Mouse (Mus musculus) heart, embryonic 12.5 days (tissue): ENCODE results near the gene Pdzd8. TPM values are rescaled to one million over a fixed set of nuclear protein-coding genes. Genes with fewer than 3 reads are reported as not detected.

ENCODE experiments used
- ATAC-seq: fragments of 200-750 bp; cut with Nextera tagmentation; 2 replicates; pipeline ENCODE4 v1.8.0; 2017; ENCODE audit warnings: moderate TSS enrichment, moderate library complexity; ENCODE audit not compliant: insufficient number of reproducible peaks, low FRiP score
- H3K27ac ChIP-seq: fragments of 300-500 bp; sonication (generic); 2 replicates; pipeline ENCODE4 v1.5.1; 2016; ENCODE audit warnings: mild to moderate bottlenecking, moderate library complexity; ENCODE audit not compliant: poor library complexity, severe bottlenecking
- H3K27me3 ChIP-seq: fragments of 300-500 bp; sonication (generic); replicated peaks from 2 replicates; pipeline ENCODE4 v1.6.1; 2016; ENCODE audit warnings: mild to moderate bottlenecking, moderate library complexity
- H3K36me3 ChIP-seq: fragments of 300-500 bp; sonication (generic); 2 replicates; pipeline ENCODE4 v1.6.1; 2016; ENCODE audit warnings: mild to moderate bottlenecking, moderate library complexity
- H3K4me1 ChIP-seq: fragments of 300-500 bp; sonication (generic); replicated peaks from 2 replicates; pipeline ENCODE4 v1.6.1; 2016; ENCODE audit warnings: mild to moderate bottlenecking
- H3K4me2 ChIP-seq: fragments of 300-500 bp; sonication (generic); 2 replicates; pipeline ENCODE4 v1.6.1; 2016; ENCODE audit warnings: mild to moderate bottlenecking, moderate library complexity
- H3K4me3 ChIP-seq: fragments of 300-500 bp; sonication (generic); 2 replicates; pipeline ENCODE4 v1.5.1; 2016; ENCODE audit warnings: mild to moderate bottlenecking
- H3K9ac ChIP-seq: fragments of 300-500 bp; sonication (generic); 2 replicates; pipeline ENCODE4 v1.6.1; 2016; ENCODE audit warnings: mild to moderate bottlenecking, moderate library complexity
- H3K9me3 ChIP-seq: fragments of 300-500 bp; sonication (generic); replicated peaks from 2 replicates; pipeline ENCODE4 v1.6.1; 2016; ENCODE audit warnings: mild to moderate bottlenecking, moderate library complexity
- whole genome bisulfite sequencing: fragments of 180-500 bp; shearing (Covaris S2); methylation state at CpG from one replicate; pipeline ENCODE4 v1.1.7; 2016; 5-methylcytosine and 5-hydroxymethylcytosine counted together
- polyA plus RNA-seq: library from polyadenylated mRNA; unstranded; fragments of >200 nt; fragmentation: Nextera tagmentation; extraction: Ambion mirVana; gene quantifications from 2 replicates; pipeline ENCODE4 v1.2.1, GENCODE M21; 2016

Pdzd8 gene
- polyA plus RNA-seq, 1 experiment from 2014 or later = 14.1 TPM

DNA sequence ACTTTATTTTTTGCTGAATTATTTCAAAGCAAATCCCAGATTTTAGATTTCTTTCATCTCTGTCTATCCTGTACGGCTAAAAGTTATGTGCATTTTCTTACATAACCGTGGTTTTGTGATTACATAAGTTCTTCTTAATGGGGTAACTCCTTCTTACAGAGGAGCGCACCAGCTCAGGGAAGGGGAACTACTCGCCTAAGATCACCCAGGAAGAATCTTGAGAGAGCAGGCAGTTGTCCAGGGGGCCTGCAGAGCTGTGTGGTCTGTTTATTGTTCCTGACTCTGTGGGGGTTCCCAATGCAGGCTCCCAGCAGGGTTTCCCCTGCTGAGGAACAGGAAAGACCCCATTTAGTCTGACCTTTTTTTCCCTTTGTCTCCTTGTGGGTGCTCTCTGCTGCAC is 27.3 kb upstream of the Pdzd8 start:
- Histone ChIP-seq H3K36me3 (no peaks in the 10 kb centered on the region), H3K4me2 (no peak overlapping the region), H3K27me3 (peaks cover 9% of the 10 kb centered on the region; the same call in 1 of the 2 replicates), H3K9me3 (peaks cover 15% of the 10 kb centered on the region), H3K4me3 (no peak overlapping the region), H3K4me1 (no peaks in the 10 kb centered on the region), H3K27ac (no peak overlapping the region), H3K9ac (no peak overlapping the region)
- ATAC-seq = no peak
- 81% methylated on average over 4 of the region's 4 CpGs for WGBS

DNA sequence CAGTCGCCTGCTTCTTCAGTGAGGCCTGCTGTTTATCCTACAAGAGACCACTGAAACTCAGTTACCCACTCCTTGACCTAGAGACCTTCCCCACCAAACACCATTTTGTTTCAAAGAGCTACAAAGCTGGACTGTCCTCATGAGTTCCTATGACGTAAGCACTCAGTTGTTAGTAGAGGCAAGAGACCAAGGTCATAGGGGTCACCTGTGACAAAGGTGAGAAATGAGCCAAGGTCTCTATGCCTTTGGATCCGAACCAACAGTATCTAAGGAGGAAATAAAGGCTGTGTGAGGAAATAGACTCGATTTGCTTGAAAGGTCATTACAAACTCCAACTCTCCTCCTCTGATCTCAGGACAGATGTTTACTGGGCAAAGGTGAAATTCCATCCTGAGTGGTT is 25.4 kb upstream of the Pdzd8 start:
- H3K9ac ChIP-seq = no peak overlapping the region
- H3K27ac ChIP-seq = no peak overlapping the region
- WGBS = 77% methylated on average over 4 of the region's 4 CpGs
- ATAC-seq = no peak
- no peak overlapping the region for H3K4me2 ChIP-seq
- no peaks in the 10 kb centered on the region for H3K4me1 ChIP-seq
- H3K27me3 ChIP-seq = 0 out of 2 replicates have a peak, but pooled peaks cover 8% of the 10 kb centered on the region
- H3K4me3 ChIP-seq = no peak overlapping the region
- H3K36me3 ChIP-seq = no peaks in the 10 kb centered on the region
- peaks cover 15% of the 10 kb centered on the region for H3K9me3 ChIP-seq

- Histone ChIP-seq H3K4me2 (no peak overlapping the region), H3K9me3 (peaks cover 3% of the 10 kb centered on the region; the same call in 1 of the 2 replicates), H3K36me3 (no peaks in the 10 kb centered on the region), H3K27me3 (0 out of 2 replicates have a peak, but pooled peaks cover 3% of the 10 kb centered on the region), H3K4me1 (no peaks in the 10 kb centered on the region), H3K27ac (no peak overlapping the region), H3K4me3 (no peak overlapping the region), H3K9ac (no peak overlapping the region)
- no peak for ATAC-seq
- WGBS = 74% methylated on average over 4 of the region's 4 CpGs
Observed at GRCm38 (mm10) chr19:59367892-59368291, 22.3 kb upstream of the Pdzd8 start.

DNA sequence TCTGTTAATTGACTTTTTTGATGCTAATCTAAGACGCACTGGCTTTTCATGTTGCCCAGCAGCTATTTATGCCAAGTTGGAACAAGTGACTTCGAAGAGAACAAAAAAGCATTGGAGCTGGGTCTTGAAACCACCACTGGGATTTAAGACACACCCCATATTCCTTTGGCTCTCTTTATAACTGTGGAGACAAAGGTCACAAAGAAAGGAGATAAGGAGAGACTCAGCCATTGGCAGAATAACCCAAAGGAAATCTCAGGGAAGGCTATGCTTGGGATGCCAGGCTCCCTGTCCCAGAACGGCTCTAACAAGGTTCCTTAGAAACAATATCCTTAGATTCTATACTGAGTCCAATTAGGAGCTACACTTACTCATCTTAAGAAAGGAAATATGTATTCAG is 21.1 kb upstream of the Pdzd8 start:
- H3K4me3 ChIP-seq = no peak overlapping the region
- WGBS = 81% methylated on average over 3 of the region's 3 CpGs
- no peak for ATAC-seq
- no peaks in the 10 kb centered on the region for H3K36me3 ChIP-seq
- H3K27me3 ChIP-seq = 0 out of 2 replicates have a peak, but pooled peaks cover 10% of the 10 kb centered on the region
- H3K4me2 ChIP-seq = no peak overlapping the region
- no peaks in the 10 kb centered on the region for H3K9me3 ChIP-seq
- no peak overlapping the region for H3K9ac ChIP-seq
- H3K27ac ChIP-seq = no peak overlapping the region
- H3K4me1 ChIP-seq = no peaks in the 10 kb centered on the region

GRCm38 (mm10) chr19:59363666-59364065 is 18.1 kb upstream of the Pdzd8 start:
- no peak overlapping the region for H3K4me3 ChIP-seq
- no peak; the same call in 1 of the 2 replicates for ATAC-seq
- no peaks in the 10 kb centered on the region for H3K36me3 ChIP-seq
- 0 out of 2 replicates have a peak, but pooled peaks cover 20% of the 10 kb centered on the region for H3K27me3 ChIP-seq
- H3K9me3 ChIP-seq = no peaks in the 10 kb centered on the region
- H3K9ac ChIP-seq = no peak overlapping the region
- H3K27ac ChIP-seq = no peak overlapping the region
- 71% methylated on average over 3 of the region's 3 CpGs for WGBS
- H3K4me1 ChIP-seq = 0 out of 2 replicates have a peak, but pooled peaks cover 4% of the 10 kb centered on the region
- H3K4me2 ChIP-seq = no peak overlapping the region

DNA sequence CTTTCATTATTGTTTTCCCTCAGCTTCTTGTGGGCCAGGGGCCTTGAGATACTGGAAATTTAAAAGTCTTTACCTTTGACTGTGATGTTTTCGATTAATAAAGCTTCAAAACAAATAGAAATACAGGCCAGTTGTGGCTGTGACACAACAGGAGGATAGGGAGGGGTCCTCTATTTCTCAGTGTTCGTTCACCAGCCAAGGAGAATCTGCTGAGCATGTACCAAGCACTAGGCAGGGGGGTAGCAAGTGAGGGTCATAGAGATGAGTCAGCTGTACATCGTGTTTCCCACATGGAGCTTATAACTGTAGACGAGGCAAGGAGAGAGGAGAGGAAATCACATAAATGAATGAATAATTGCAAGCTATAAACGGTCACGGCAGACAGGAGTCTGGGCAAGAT is 17.1 kb upstream of the Pdzd8 start:
- Histone ChIP-seq H3K4me3 (no peak overlapping the region), H3K9ac (no peak overlapping the region), H3K4me1 (0 out of 2 replicates have a peak, but pooled peaks cover 4% of the 10 kb centered on the region), H3K36me3 (no peaks in the 10 kb centered on the region), H3K27ac (no peak overlapping the region), H3K4me2 (no peak overlapping the region), H3K27me3 (0 out of 2 replicates have a peak, but pooled peaks cover 22% of the 10 kb centered on the region), H3K9me3 (no peaks in the 10 kb centered on the region)
- no peak for ATAC-seq
- WGBS = 76% methylated on average over 6 of the region's 6 CpGs

DNA sequence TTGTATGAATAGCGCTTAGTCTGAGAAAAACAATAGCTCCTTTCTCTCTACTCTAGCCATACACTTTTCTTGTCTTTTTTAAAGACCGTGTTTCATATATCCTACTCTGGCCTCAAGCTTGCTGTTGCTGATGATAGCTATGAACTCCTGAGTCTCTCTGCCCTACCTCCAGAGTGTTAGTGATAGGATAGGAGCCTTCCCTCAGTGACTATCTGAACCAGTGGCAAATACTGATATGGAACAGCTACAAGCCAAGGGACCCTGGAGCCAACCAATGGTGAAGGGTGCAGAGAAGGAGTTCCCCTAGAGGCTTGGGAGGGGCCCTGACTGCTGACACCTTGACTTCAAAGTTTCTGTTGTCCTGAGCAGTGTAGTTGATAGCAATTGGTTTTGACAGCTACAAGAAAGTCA is 14.9 kb upstream of the Pdzd8 start:
- 66% methylated on average over 2 of the region's 2 CpGs for WGBS
- ATAC-seq = peak; percentile 82
- Histone ChIP-seq H3K4me3 (no peak overlapping the region), H3K9ac (no peak overlapping the region), H3K4me1 (peaks cover 15% of the 10 kb centered on the region; the same call in 1 of the 2 replicates), H3K36me3 (no peaks in the 10 kb centered on the region), H3K4me2 (no peak overlapping the region), H3K9me3 (no peaks in the 10 kb centered on the region), H3K27ac (no peak overlapping the region), H3K27me3 (0 out of 2 replicates have a peak, but pooled peaks cover 22% of the 10 kb centered on the region)

DNA sequence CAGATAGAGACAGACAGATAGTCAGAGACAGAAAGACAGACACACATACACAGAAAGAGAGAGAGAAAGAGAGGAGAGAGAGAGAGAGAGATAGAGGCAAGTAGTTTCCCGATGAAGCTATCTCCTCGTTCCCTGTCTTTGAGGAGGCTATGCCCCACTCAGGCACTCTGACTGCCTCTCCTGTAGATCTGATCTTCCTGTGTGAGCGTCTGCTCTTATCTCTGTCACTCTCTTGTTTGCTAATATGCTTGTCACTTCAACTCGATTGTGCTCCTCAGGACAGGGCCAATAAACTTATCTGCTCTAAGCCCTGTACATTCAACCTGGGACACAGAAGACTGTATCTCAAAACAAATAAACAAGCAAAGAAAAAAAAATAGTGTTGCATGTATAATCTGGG is 13.6 kb upstream of the Pdzd8 start:
- Histone ChIP-seq H3K36me3 (no peaks in the 10 kb centered on the region), H3K27ac (no peak overlapping the region), H3K4me2 (no peak overlapping the region), H3K27me3 (peaks cover 26% of the 10 kb centered on the region; the same call in 1 of the 2 replicates), H3K9me3 (no peaks in the 10 kb centered on the region), H3K4me3 (no peak overlapping the region), H3K4me1 (peaks cover 20% of the 10 kb centered on the region), H3K9ac (no peak overlapping the region)
- WGBS = 16% methylated on average over 4 of the region's 4 CpGs
- ATAC-seq = no peak

- peaks cover 33% of the 10 kb centered on the region for H3K27me3 ChIP-seq
- H3K4me3 ChIP-seq = no peak overlapping the region
- 79% methylated on average over 4 of the region's 4 CpGs for WGBS
- no peak for ATAC-seq
- H3K27ac ChIP-seq = no peak overlapping the region
- H3K36me3 ChIP-seq = no peaks in the 10 kb centered on the region
- no peaks in the 10 kb centered on the region for H3K9me3 ChIP-seq
- H3K4me1 ChIP-seq = peaks cover 20% of the 10 kb centered on the region
- no peak overlapping the region for H3K4me2 ChIP-seq
- no peak overlapping the region for H3K9ac ChIP-seq
Observed at GRCm38 (mm10) chr19:59357878-59358277, 12.3 kb upstream of the Pdzd8 start.

GRCm38 (mm10) chr19:59356843-59357595 is 11.4 kb upstream of the Pdzd8 start:
- Histone ChIP-seq H3K9ac (no peak overlapping the region), H3K27ac (no peak overlapping the region), H3K4me1 (peaks cover 27% of the 10 kb centered on the region), H3K4me3 (no peak overlapping the region), H3K27me3 (peaks cover 37% of the 10 kb centered on the region), H3K9me3 (no peaks in the 10 kb centered on the region), H3K36me3 (no peaks in the 10 kb centered on the region), H3K4me2 (0 out of 2 replicates have a peak overlapping the region, but pooled peaks have one; percentile 22)
- WGBS = 33% methylated on average over 14 of the region's 14 CpGs
- ATAC-seq = peak; percentile 68; the same call in 1 of the 2 replicates

DNA sequence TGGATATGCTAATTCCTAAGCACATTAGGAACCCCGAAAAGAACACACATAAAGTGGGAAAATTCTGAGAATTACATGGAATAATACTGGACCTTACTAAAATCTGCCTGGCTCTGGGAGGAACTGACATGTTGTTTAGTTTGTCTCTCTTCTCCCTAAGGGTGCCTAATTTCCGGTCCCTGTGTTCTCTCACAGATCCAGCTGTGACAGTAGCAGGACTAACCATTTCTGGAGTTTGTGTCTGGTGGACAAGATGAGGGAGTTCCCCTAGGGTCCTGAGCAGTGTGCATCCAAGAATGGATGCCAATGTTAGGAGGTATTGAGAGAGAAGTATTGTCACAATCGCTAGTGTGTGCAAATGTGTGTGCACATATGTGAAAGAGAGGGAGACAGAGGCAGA is 10.8 kb upstream of the Pdzd8 start:
- Histone ChIP-seq H3K9ac (no peak overlapping the region), H3K9me3 (no peaks in the 10 kb centered on the region), H3K27ac (no peak overlapping the region), H3K36me3 (no peaks in the 10 kb centered on the region), H3K27me3 (peaks cover 37% of the 10 kb centered on the region), H3K4me1 (peaks cover 27% of the 10 kb centered on the region), H3K4me3 (no peak overlapping the region), H3K4me2 (0 out of 2 replicates have a peak overlapping the region, but pooled peaks have one; percentile 22)
- 70% methylated on average over 3 of the region's 3 CpGs for WGBS
- ATAC-seq = no peak
